Mouse (Mus musculus) left cerebral cortex, postnatal 36 days (tissue): Measurements from ENCODE around the gene Car9. TPM values are rescaled to one million over a fixed set of nuclear protein-coding genes. Genes with fewer than 3 reads are reported as not detected.
A peak's percentile ranks its signal among the peaks of the same experiment; 100 is the strongest.
"Not testable (repeated sequence)": the region's sequence is repeated elsewhere in the genome, so short reads cannot be mapped to it uniquely, and the experiment has no call there.

Experiments
- DNase-seq, 2 experiments: peaks; one replicate each; pipeline ENCODE4 v3.0.0; 2021 to 2022; ENCODE audit warnings: low spot score in 2 of 2, mixed read lengths in 1 of 2
- intact Hi-C: fragments of 180-260 bp; cut with DNase I; formaldehyde crosslinking; loops from one replicate; pipeline ENCODE4 v1.15.1; 2025
- total RNA-seq, 2 experiments: library from RNA; stranded (reverse); gene quantifications; 2 replicates each; pipeline ENCODE4 v1.2.3; 2021

Car9 gene
- 1 to 10 TPM in 1 of 2 experiments, under 1 TPM in 1; 0.54 to 1.1 TPM for total RNA-seq

- intact Hi-C loops: no loop called here
- no peak for DNase-seq
Observed at GRCm38 (mm10) chr4:43506536-43507185, at the start of gene Car9. Car9 (plus strand) TSS chr4:43506966.

GRCm38 (mm10) chr4:43457124-43457523 is 49.6 kb upstream of the Car9 start:
- DNase-seq: no peak
- intact Hi-C loops: no loop called here

GRCm38 (mm10) chr4:43463102-43463501 is 43.7 kb upstream of the Car9 start:
- no peak for DNase-seq
- intact Hi-C loops: no loop called here

GRCm38 (mm10) chr4:43465935-43466334 is 40.8 kb upstream of the Car9 start:
- intact Hi-C loops: no loop called here
- no peak for DNase-seq

- intact Hi-C loops: no loop called here
- no peak for DNase-seq
Observed at GRCm38 (mm10) chr4:43466872-43467271, 39.9 kb upstream of the Car9 start.

GRCm38 (mm10) chr4:43470301-43470700 is 36.5 kb upstream of the Car9 start:
- intact Hi-C loops: no loop called here

GRCm38 (mm10) chr4:43473636-43474035 is 33.1 kb upstream of the Car9 start:
- intact Hi-C loops: no loop called here

More at GRCm38 (mm10) chr4:43470301-43470700, 36.5 kb upstream of the Car9 start:
- DNase-seq: no peak

GRCm38 (mm10) chr4:43476604-43477003 is 30.2 kb upstream of the Car9 start:
- intact Hi-C loops: no loop called here
- no peak for DNase-seq

More at GRCm38 (mm10) chr4:43473636-43474035, 33.1 kb upstream of the Car9 start:
- no peak for DNase-seq

- intact Hi-C loops: loop anchor here (1.0 kb wide), 1 partner anchor 36 kb away; no protein-coding TSS in a partner anchor
- peak; percentile 79 to 81 for DNase-seq
Observed at GRCm38 (mm10) chr4:43477857-43478533, 28.8 kb upstream of the Car9 start.

GRCm38 (mm10) chr4:43478534-43478858 is 28.3 kb upstream of the Car9 start:
- intact Hi-C loops: loop anchor here (1.0 kb wide), 1 partner anchor 36 kb away; no protein-coding TSS in a partner anchor

GRCm38 (mm10) chr4:43478906-43479832 is 27.6 kb upstream of the Car9 start:
- DNase-seq: no peak
- intact Hi-C loops: loop anchor here (1.0 kb wide), 1 partner anchor 37 kb away; no protein-coding TSS in a partner anchor

More at GRCm38 (mm10) chr4:43478534-43478858, 28.3 kb upstream of the Car9 start:
- DNase-seq: no peak

- intact Hi-C loops: no loop called here
- no peak for DNase-seq
Observed at GRCm38 (mm10) chr4:43480985-43481384, 25.8 kb upstream of the Car9 start.

GRCm38 (mm10) chr4:43481894-43482456 is 24.8 kb upstream of the Car9 start:
- DNase-seq: no peak
- intact Hi-C loops: no loop called here

- intact Hi-C loops: no loop called here
Observed at GRCm38 (mm10) chr4:43482591-43482990, 24.2 kb upstream of the Car9 start.

GRCm38 (mm10) chr4:43483535-43484091 is 23.2 kb upstream of the Car9 start, which contains the start of gene Sit1:
Sit1 (minus strand) TSS chr4:43483734.
- intact Hi-C loops: no loop called here
- DNase-seq: no peak

More at GRCm38 (mm10) chr4:43482591-43482990, 24.2 kb upstream of the Car9 start:
- DNase-seq: no peak

- DNase-seq, intact Hi-C loops: not testable (repeated sequence)
Observed at GRCm38 (mm10) chr4:43485666-43486065, 21.1 kb upstream of the Car9 start.

GRCm38 (mm10) chr4:43489611-43490010 is 17.2 kb upstream of the Car9 start:
- intact Hi-C loops: loop anchor here (1.0 to 5.0 kb wide), 2 partner anchors 68 kb away; no protein-coding TSS in a partner anchor
- DNase-seq: no peak

GRCm38 (mm10) chr4:43490801-43491200 is 16.0 kb upstream of the Car9 start:
- intact Hi-C loops: loop anchor here (5.0 kb wide), 1 partner anchor 66 kb away; no protein-coding TSS in a partner anchor
- no peak for DNase-seq
